Mouse (Mus musculus): ENCODE results near the gene Vrk3. TPM values are rescaled to one million over a fixed set of nuclear protein-coding genes. Genes with fewer than 3 reads are reported as not detected.
"Not testable (repeated sequence)": the region's sequence is repeated elsewhere in the genome, so short reads cannot be mapped to it uniquely, and the experiment has no call there.

Gene Vrk3
- polyA plus RNA-seq (2014; fragmentation: Nextera tagmentation; extraction: Ambion mirVana): 34.7 and 36.3 TPM in 2 replicates

DNA sequence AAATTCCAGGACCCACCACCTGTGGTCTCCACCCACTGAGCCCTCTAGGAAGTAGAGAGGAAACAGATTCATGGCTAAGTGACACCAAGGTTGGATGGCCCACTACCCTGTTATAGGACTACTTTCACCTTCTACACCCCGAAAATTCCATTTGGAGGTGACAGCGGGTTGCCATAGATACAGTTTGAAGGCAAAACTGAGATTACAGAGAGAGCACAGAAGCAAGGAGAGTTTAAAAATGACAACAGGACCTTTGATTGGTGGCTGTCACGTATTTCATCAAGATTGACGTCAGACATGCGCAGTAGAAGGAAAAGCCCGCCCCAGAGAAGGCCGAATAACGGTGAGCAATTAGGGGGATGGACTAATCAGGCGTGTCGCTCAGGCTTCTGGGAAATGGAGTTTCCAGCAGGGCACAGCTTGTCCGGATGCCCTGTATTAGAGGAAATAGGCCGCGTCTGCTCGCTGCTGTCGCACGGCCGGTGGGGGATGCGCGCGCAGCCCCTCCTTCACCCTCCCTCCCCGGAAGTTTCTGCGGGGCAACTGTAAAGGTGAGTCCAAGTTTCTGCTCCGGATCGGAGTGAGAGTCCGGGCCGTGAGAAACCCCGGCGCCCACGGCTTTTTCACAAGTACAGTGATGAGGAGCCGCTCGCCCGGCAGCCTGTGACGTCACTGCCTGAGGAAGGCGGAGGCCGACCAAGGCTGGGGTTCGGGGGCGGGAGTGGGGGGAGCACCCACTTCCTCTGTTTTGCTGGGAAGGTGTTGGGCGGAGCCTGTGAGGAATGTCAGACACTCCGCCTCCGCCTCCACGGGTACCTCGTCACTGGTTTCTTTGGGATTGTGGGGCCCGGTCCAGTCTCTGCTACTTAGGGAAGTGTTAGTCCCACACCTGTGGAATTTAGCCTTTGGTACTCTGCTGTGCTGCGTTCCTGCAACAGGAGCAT lies at the start of gene Vrk3:
Gene Vrk3 (plus strand): TSS at position 313 of the 944 bp plus-strand sequence.
- Histone ChIP-seq H3K27ac (ENCODE audit: low read depth) (peak within 1 kb of the TSS; percentile 87), H3K36me3 (ENCODE audit: insufficient read depth) (peaks cover 15% of the 10 kb centered on the region), H3K27me3 (ENCODE audit: insufficient read depth, low read length) (no peaks in the 10 kb centered on the region), H3K4me2 (peak within 1 kb of the TSS; percentile 79), H3K9ac (peak within 1 kb of the TSS; percentile 49), H3K4me3 (ENCODE audit: low read depth, low read length) (peak within 1 kb of the TSS; percentile 60), H3K4me1 (ENCODE audit: insufficient read depth) (peaks cover 4% of the 10 kb centered on the region; the same call in 1 of the 2 replicates), H3K9me3 (ENCODE audit: low read depth, low read length) (no peaks in the 10 kb centered on the region)
- TF ChIP-seq CTCF (IDR thresholded peaks at IDR 0.05; ENCODE audit: low read depth): no peak
- ATAC-seq (ENCODE audit: insufficient read depth): peak; percentile 99
- WGBS: under 1% methylated on average over 44 of the region's 44 CpGs
- peak; percentile 98 for DNase-seq

DNA sequence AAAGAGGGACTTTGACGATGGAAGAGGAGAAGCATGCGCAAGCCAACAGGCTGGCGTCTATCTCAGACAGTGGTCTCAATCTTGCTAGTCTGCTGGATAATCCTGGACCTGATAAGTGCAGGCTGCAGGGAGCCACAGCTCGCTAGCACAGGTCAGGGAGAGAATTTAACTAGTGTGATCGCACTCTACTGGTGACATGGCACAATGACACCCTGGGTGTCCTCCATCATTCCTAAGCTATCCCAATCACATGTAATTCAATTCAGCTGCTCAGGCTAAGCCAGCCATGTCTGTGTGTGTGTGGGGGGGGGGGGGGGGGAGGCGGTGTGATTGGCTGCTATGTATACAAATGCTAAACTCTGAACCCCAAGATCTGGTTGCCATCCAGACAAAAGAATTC lies 46.3 kb upstream of the Vrk3 start:
- no peak overlapping the region for H3K4me3 ChIP-seq (ENCODE audit: low read depth, low read length)
- no peak overlapping the region for H3K9ac ChIP-seq
- no peak overlapping the region for H3K4me2 ChIP-seq
- ATAC-seq (ENCODE audit: insufficient read depth) (no peak), DNase-seq (peak; percentile 56)
- no peaks in the 10 kb centered on the region for H3K9me3 ChIP-seq (ENCODE audit: low read depth, low read length)
- H3K36me3 ChIP-seq (ENCODE audit: insufficient read depth): no peaks in the 10 kb centered on the region
- 12% methylated on average over 5 of the region's 6 CpGs for WGBS
- no peak overlapping the region for H3K27ac ChIP-seq (ENCODE audit: low read depth)
- peaks cover 5% of the 10 kb centered on the region for H3K4me1 ChIP-seq (ENCODE audit: insufficient read depth)
- H3K27me3 ChIP-seq (ENCODE audit: insufficient read depth, low read length): no peaks in the 10 kb centered on the region
- peak; percentile 73 for TF ChIP-seq CTCF (IDR thresholded peaks at IDR 0.05; ENCODE audit: low read depth)

DNA sequence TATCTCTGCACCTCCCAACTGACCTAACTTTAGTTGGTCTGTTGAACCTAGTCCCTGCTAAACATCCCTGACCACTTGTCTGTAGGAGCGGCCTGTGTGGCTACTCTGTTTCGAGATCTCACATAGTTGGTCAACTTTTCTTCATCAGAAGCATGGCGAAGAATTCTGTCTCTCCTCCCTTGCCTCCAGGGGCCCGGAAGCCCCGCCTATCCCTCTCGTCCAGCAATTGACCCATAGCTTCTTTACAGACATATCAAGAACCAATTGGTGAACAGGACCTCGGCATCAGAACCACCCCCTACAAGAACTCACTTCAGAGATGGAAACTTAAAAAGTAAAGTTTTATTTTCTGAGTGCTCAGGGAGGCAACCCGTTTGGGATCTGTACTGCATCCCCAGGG lies 45.2 kb upstream of the Vrk3 start:
- 66% methylated on average over 8 of the region's 8 CpGs for WGBS

DNA sequence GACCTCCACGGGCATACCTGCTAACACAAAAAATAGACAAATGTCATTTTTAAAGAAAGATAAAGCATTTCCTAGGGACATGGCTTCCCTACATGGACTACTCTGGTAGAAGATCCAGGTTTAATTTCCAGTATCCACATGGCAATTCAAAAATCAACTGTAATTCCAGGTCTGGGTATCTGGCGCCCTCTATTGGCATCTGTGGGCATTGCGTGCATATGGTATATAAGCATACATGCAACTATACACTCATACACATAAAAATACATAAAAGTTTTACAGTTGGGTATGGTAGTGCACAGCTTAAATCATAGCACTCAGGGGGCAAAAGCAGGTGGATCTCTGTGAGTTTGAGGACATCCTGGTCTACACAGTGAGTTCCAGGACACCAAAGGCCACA lies 43.9 kb upstream of the Vrk3 start:
- ATAC-seq (ENCODE audit: insufficient read depth) (no peak), DNase-seq (peak; percentile 67)
- Histone ChIP-seq H3K4me1 (ENCODE audit: insufficient read depth) (no peaks in the 10 kb centered on the region), H3K27me3 (ENCODE audit: insufficient read depth, low read length) (no peaks in the 10 kb centered on the region), H3K36me3 (ENCODE audit: insufficient read depth) (no peaks in the 10 kb centered on the region), H3K9ac (no peak overlapping the region), H3K4me2 (no peak overlapping the region), H3K4me3 (ENCODE audit: low read depth, low read length) (no peak overlapping the region), H3K9me3 (ENCODE audit: low read depth, low read length) (no peaks in the 10 kb centered on the region), H3K27ac (ENCODE audit: low read depth) (no peak overlapping the region)
- peak; percentile 67 for TF ChIP-seq CTCF (IDR thresholded peaks at IDR 0.05; ENCODE audit: low read depth)
- 48% methylated on average over 3 of the region's 3 CpGs for WGBS

More for the DNA sequence above, 45.2 kb upstream of the Vrk3 start:
- Histone ChIP-seq H3K4me1 (ENCODE audit: insufficient read depth) (no peaks in the 10 kb centered on the region), H3K9ac (no peak overlapping the region), H3K4me3 (ENCODE audit: low read depth, low read length) (no peak overlapping the region), H3K9me3 (ENCODE audit: low read depth, low read length) (no peaks in the 10 kb centered on the region), H3K36me3 (ENCODE audit: insufficient read depth) (no peaks in the 10 kb centered on the region), H3K4me2 (no peak overlapping the region), H3K27ac (ENCODE audit: low read depth) (no peak overlapping the region), H3K27me3 (ENCODE audit: insufficient read depth, low read length) (no peaks in the 10 kb centered on the region)
- DNase-seq: no peak
- no peak for TF ChIP-seq CTCF (IDR thresholded peaks at IDR 0.05; ENCODE audit: low read depth)
- ATAC-seq (ENCODE audit: insufficient read depth): no peak

DNA sequence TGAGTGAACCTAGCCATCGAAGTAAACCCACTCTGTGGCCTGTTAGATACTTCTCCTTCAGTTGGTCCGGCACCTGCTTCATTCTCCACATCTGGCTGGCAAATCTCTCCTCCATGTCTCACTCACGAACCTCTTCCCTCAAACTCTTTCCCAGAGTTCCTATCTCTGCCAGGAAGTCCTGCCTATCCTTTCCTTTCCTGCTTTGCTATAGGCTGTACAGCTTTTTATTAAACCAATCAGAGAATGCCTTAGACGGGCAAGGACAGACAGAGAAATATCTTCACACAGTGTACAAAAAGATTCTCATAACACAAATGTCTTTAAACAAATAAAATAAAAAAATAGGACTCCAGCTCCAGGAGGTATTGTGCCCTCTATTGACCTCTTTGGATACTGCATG lies 43.1 kb upstream of the Vrk3 start:
- no peak for DNase-seq
- 86% methylated on average over 4 of the region's 4 CpGs for WGBS

DNA sequence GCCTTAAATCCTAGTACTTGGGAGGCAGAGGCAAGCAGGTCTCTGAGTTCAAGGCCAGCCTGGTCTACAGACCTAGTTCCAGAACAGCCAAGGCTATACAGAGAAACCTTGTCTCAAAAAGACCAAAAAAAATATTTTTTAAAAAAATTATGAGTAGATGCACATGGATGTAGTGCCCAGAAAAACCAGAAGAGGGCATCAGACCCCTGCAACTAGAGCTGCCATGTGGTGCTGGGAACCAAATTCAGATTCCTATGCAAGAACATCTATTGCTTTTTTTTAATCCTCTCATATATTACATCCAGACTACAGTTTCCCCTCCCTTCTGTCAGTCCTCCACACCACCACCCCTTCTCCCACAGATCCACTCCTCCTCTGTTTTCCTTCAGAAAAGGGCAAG lies 41.9 kb upstream of the Vrk3 start:
- TF ChIP-seq CTCF (IDR thresholded peaks at IDR 0.05; ENCODE audit: low read depth): peak; percentile 10; the same call in 1 of the 2 replicates

More for the DNA sequence above, 43.1 kb upstream of the Vrk3 start:
- H3K27ac ChIP-seq (ENCODE audit: low read depth): no peak overlapping the region
- no peaks in the 10 kb centered on the region for H3K9me3 ChIP-seq (ENCODE audit: low read depth, low read length)
- no peaks in the 10 kb centered on the region for H3K36me3 ChIP-seq (ENCODE audit: insufficient read depth)
- H3K4me3 ChIP-seq (ENCODE audit: low read depth, low read length): no peak overlapping the region
- TF ChIP-seq CTCF (IDR thresholded peaks at IDR 0.05; ENCODE audit: low read depth): no peak
- H3K9ac ChIP-seq: no peak overlapping the region
- no peaks in the 10 kb centered on the region for H3K27me3 ChIP-seq (ENCODE audit: insufficient read depth, low read length)
- no peak for ATAC-seq (ENCODE audit: insufficient read depth)
- no peak overlapping the region for H3K4me2 ChIP-seq
- no peaks in the 10 kb centered on the region for H3K4me1 ChIP-seq (ENCODE audit: insufficient read depth)

DNA sequence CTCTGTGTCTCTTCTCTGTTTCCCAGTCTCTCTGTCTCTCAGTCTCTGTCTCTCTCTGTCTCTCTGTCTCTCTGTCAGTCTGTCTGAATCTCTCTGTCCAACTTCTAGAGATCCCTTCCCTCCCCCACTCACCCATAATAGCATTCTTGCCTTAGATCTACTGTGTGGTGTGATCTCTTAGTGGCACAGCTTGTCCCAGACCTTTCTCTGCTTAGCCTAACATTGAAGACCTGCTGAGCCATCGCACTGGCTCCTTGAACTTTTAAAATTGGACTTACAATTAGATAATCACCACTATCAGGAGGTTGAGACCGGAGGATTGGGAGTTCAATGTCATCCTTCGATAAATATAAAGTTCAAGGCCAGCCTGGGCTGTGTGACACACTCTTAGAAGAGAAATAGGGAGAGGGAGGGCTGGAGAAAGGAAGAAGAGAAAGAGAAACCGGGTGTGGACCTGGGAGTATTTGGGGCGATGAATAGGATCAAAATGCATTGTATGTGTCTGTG lies 41.0 kb upstream of the Vrk3 start:
- WGBS: 89% methylated on average over 5 of the region's 5 CpGs
- H3K4me3 ChIP-seq (ENCODE audit: low read depth, low read length): no peak overlapping the region
- no peaks in the 10 kb centered on the region for H3K9me3 ChIP-seq (ENCODE audit: low read depth, low read length)
- no peaks in the 10 kb centered on the region for H3K4me1 ChIP-seq (ENCODE audit: insufficient read depth)
- DNase-seq (no peak), ATAC-seq (ENCODE audit: insufficient read depth) (no peak)
- no peaks in the 10 kb centered on the region for H3K36me3 ChIP-seq (ENCODE audit: insufficient read depth)
- no peak for TF ChIP-seq CTCF (IDR thresholded peaks at IDR 0.05; ENCODE audit: low read depth)
- H3K27ac ChIP-seq (ENCODE audit: low read depth): no peak overlapping the region
- H3K9ac ChIP-seq: no peak overlapping the region
- no peak overlapping the region for H3K4me2 ChIP-seq
- no peaks in the 10 kb centered on the region for H3K27me3 ChIP-seq (ENCODE audit: insufficient read depth, low read length)

More for the DNA sequence above, 41.9 kb upstream of the Vrk3 start:
- Histone ChIP-seq H3K9ac (no peak overlapping the region), H3K4me3 (ENCODE audit: low read depth, low read length) (no peak overlapping the region), H3K27me3 (ENCODE audit: insufficient read depth, low read length) (no peaks in the 10 kb centered on the region), H3K4me1 (ENCODE audit: insufficient read depth) (no peaks in the 10 kb centered on the region), H3K9me3 (ENCODE audit: low read depth, low read length) (no peaks in the 10 kb centered on the region), H3K4me2 (no peak overlapping the region), H3K36me3 (ENCODE audit: insufficient read depth) (no peaks in the 10 kb centered on the region), H3K27ac (ENCODE audit: low read depth) (no peak overlapping the region)
- DNase-seq: no peak
- ATAC-seq (ENCODE audit: insufficient read depth): no peak

DNA sequence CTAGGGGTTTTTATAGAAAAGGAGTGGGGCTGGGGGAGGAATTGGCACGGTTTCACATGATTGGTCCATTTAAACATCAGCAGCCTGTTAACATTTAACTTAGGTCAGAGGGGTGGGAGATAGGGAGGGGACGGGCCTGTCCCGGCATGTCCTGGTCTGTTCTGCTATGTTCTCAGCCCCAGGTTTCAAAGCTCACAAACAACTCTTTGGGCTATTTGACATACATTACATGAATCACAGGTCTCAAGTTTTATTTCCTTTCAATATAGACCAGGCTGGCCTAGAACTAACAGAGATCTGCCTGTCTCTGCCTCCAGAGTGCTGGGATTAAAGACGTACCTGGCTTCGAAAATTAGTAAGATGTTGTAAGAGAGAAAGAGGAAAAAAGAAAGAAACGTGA lies 40.1 kb upstream of the Vrk3 start:
- not testable (repeated sequence) for H3K4me3 ChIP-seq (ENCODE audit: low read depth, low read length); ATAC-seq (ENCODE audit: insufficient read depth); H3K4me1 ChIP-seq (ENCODE audit: insufficient read depth); H3K9me3 ChIP-seq (ENCODE audit: low read depth, low read length); H3K27ac ChIP-seq (ENCODE audit: low read depth); H3K9ac ChIP-seq; H3K27me3 ChIP-seq (ENCODE audit: insufficient read depth, low read length); H3K36me3 ChIP-seq (ENCODE audit: insufficient read depth); H3K4me2 ChIP-seq; DNase-seq
- 86% methylated on average over 6 of the region's 6 CpGs for WGBS
